Mouse (Mus musculus): ENCODE data around the gene Zkscan5. TPM values are rescaled to one million over a fixed set of nuclear protein-coding genes. Genes with fewer than 3 reads are reported as not detected.
A peak's percentile ranks its signal among the peaks of the same experiment; 100 is the strongest.

Zkscan5 gene
- 6.6 and 8.5 TPM in 2 replicates for total RNA-seq (2017)

GRCm38 (mm10) chr5:145203936-145204691 is at the start of gene Zkscan5:
Zkscan5 (plus strand) TSS chr5:145204562.
- ATAC-seq (ENCODE audit: extremely low read depth, insufficient number of reproducible peaks, low FRiP score, poor library complexity, severe bottlenecking) = peak; percentile 83

DNA sequence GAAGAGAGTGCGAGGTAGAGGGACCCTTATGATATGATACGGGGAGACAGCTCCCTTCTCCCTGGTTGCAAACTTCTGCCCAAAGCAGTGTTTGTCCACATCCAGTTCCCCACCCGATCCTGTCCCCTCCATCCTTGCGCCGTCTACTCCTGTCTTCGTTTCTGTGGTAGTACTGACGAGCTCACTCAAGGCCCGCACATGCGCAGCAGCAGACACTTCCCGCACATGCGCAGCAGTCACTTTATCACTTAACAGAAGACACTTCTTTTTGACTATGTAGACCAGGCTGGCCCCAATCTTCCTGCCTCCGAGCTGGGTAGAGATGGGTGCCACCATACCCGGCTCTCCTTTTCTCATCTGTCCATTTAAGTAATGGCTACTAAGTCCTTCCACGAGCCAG is 43.0 kb upstream of the Zkscan5 start:
- no peak for ATAC-seq (ENCODE audit: extremely low read depth, insufficient number of reproducible peaks, low FRiP score, poor library complexity, severe bottlenecking)

DNA sequence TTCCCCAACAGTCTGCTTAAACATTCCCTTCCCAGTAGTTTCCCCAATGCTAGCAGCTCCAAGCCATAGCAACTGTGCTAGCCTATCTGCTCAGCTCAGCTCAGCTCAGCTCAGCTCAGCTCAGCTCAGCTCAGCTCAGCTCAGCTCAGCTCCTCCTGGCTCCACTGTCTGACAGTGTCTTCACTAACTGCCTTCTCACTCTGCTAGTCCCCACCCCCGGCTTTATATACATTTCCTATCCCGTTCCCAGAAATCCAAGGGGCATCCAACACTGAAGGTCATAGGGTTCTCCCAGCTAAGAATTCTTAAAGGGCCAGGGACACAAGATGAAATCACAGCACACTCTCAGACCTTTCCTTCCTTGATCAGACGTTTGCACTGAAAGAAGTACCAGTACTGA is 39.7 kb upstream of the Zkscan5 start:
- no peak for ATAC-seq (ENCODE audit: extremely low read depth, insufficient number of reproducible peaks, low FRiP score, poor library complexity, severe bottlenecking)

DNA sequence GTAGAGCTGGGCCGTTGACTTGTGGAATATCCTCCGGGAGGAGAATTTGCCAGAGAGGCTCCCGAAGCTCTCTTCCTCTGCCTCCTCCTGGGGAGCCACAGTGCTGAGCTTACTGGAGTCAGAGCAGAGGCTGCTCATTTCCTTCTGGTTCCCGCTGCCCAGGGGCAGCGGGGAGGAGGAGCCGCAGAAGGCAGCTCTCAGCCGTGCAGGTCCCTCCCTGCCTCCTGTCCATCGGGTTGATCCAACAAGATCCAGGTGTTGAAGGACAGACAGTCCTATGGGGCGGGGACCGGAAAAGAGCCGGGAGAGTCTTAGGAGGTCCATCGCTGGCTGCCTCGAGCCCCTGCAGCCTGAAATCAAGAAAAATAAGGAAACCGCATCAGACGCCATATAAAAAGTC is 39.2 kb upstream of the Zkscan5 start:
- no peak for ATAC-seq (ENCODE audit: extremely low read depth, insufficient number of reproducible peaks, low FRiP score, poor library complexity, severe bottlenecking)

DNA sequence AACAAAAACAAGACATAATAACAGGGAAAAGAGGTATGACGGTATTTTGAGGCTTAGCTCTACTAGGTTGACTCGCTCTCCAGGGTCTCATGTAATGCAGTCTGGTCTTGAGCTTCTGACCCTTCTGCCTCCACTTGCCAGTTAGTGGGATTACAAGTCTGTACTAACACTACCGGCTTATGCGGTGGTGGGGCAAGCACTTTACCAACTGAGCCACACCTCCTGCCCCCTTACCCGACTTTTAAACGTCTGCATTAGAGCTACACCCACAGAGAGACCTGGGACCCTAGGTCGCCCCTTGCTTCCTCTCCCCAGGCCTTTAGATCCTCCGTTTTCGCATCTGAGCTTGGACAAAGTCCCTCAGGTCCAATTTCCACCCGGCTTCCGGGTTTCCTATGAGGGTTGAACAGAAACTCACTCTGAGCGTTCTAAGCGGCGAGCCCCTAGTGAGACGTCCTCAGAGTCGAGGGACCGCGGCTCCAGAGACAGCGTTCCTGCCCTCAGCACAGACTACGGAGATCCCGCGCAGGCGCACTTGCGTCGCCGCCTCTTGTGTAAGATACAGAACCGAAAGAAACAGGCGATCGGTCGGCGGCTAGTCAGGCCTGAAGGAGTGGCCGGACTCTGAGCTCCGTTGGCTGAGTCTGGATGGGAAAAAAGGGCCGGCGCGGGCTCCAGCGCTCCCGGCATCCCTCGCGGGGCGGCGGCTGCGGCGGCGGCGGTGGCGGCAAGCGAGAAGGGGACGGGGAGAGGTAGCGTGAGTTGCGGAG is 37.6 kb upstream of the Zkscan5 start, which contains the start of the genes Ptcd1 and Cpsf4:
TSS of gene Ptcd1 (minus strand) at position 573 of the 770 bp plus-strand sequence.
TSS of gene Cpsf4 (plus strand) at position 678 of the 770 bp plus-strand sequence.
- peak; percentile 94 for ATAC-seq (ENCODE audit: extremely low read depth, insufficient number of reproducible peaks, low FRiP score, poor library complexity, severe bottlenecking)

- no peak for ATAC-seq (ENCODE audit: extremely low read depth, insufficient number of reproducible peaks, low FRiP score, poor library complexity, severe bottlenecking)
Measured at GRCm38 (mm10) chr5:145167306-145167661, 37.1 kb upstream of the Zkscan5 start.

GRCm38 (mm10) chr5:145178461-145178980 is 25.8 kb upstream of the Zkscan5 start:
- no peak for ATAC-seq (ENCODE audit: extremely low read depth, insufficient number of reproducible peaks, low FRiP score, poor library complexity, severe bottlenecking)

DNA sequence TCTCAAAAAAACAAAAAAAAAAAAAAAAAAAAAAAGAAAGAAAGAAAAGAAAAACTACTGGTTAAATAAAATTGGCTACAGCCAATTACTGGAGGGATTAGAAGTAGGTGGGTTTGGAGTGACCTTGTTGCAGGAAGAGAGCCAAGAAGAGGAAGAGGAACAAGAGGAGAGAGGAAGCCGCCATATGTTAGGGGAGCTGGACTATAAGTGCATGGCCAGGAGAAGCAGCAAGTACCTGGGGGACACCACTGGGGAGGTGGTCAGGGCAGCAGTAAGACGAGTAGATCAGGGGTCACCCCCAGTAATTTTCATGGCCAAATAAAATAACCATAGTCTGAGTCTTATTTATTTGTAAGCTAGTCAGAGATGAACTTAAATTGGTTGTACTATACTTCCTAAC is 19.1 kb upstream of the Zkscan5 start:
- ATAC-seq (ENCODE audit: extremely low read depth, insufficient number of reproducible peaks, low FRiP score, poor library complexity, severe bottlenecking) = no peak

DNA sequence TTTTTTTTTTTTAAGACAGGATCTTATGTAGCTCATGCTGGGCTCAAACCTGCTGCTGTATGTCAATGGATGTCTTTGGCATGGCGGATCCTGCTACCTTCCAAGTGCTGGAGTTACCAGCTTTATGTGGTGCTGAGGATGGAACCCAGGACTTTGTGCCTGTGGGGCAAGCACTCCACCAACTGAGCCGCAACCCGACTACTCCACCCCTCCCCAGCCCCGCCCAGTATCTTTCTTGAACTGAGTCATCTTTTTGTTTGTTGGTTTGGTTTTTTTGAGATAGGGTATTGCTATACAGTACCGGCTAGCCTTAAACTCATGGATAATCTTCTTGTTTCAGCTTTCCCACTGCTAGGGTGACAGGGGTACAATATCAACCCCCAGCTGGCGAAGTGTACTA is 14.9 kb upstream of the Zkscan5 start:
- no peak for ATAC-seq (ENCODE audit: extremely low read depth, insufficient number of reproducible peaks, low FRiP score, poor library complexity, severe bottlenecking)

- ATAC-seq (ENCODE audit: extremely low read depth, insufficient number of reproducible peaks, low FRiP score, poor library complexity, severe bottlenecking) = no peak
Measured at GRCm38 (mm10) chr5:145190373-145190772, 14.0 kb upstream of the Zkscan5 start.

DNA sequence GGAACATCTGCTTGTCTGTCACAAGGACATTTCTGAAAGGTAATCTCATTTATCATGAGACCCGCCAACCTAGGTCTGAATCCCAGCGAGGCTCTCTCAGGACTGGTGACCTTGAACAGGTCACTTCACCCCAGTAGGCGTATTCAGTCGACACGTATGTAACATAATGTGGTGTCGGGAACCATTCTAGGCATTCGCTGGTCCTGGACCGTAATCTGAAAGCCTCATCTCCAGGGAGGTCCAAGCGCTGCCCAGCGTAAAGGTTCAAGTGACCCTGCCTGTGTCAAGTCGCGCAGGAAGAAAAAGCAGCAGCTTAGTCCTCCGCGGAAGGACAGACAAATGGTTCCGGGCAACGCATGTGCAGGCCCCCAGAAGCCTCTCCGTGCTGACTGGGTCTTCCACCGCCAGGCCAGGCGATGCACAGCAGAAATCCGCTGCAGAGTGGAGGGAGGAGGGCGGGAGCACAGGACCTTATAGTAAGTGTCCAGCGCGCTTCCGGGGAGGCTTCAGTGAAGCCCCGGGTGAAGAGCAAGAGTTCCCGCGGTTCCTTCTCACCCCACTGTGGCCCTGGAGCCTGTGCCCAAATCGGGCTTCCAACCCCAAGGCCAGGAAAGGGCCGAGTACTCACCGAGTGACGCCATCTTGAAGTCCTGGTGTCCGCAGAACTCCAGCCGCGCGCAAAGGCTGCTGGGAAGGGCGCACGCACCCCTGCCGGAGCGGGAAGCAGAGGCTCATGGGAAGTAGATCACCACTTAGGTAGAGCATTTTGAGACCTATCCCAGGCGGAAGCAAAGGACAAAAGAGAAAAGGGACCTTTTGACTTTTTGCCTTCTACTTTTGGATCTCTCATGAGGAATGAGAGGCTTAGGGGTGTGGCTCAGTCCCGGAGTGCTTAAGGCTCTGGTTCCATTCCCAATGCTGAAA is 13.2 kb upstream of the Zkscan5 start:
- peak; percentile 94 for ATAC-seq (ENCODE audit: extremely low read depth, insufficient number of reproducible peaks, low FRiP score, poor library complexity, severe bottlenecking)

DNA sequence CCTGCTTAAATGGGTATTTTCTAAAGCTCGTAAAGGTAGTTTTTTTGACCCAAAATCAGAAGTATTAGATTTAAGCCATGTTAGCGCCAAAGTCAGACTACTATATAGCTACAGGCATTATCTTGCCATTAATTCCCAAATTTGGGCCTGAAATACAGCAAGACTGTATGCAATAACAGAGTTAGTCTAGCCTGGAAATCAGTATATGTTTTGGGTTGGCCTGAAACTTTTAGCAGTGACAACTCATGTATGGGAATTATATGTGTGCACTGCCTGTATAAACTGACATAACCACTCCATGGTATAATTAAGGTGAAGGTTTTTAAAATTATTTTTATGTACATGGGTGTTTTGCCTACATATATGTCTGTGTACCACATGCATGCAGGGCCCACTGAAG is 12.4 kb upstream of the Zkscan5 start, which contains the start of gene Atp5j2:
TSS of gene Atp5j2 (minus strand) at position 101 of the 400 bp plus-strand sequence.
- ATAC-seq (ENCODE audit: extremely low read depth, insufficient number of reproducible peaks, low FRiP score, poor library complexity, severe bottlenecking) = no peak

DNA sequence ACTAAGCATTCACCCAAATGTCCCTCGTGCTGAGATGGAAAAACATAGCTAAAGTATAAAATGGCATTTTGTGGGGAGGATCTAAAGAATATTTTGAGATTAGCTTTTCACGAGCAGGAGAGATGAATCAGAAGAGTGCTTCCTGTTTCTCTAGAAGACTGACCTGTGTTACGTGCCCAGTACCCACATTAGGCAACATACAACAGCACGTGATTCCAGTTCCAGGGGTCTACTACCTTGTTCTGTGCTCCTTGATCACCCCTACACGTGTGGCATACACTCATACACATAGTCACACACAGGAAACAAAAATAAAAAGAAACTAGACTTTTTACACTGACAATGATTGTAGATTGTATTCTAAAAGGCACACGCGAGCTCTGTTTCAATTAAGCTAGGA is 4.0 kb upstream of the Zkscan5 start:
- ATAC-seq (ENCODE audit: extremely low read depth, insufficient number of reproducible peaks, low FRiP score, poor library complexity, severe bottlenecking) = no peak

GRCm38 (mm10) chr5:145201321-145201991 is 2.9 kb upstream of the Zkscan5 start, which contains the start of gene Zkscan14:
Zkscan14 (minus strand) TSS chr5:145201868.
- peak; percentile 74 for ATAC-seq (ENCODE audit: extremely low read depth, insufficient number of reproducible peaks, low FRiP score, poor library complexity, severe bottlenecking)

GRCm38 (mm10) chr5:145202446-145202845 is 1.9 kb upstream of the Zkscan5 start:
- no peak for ATAC-seq (ENCODE audit: extremely low read depth, insufficient number of reproducible peaks, low FRiP score, poor library complexity, severe bottlenecking)

GRCm38 (mm10) chr5:145205041-145205440 is 679 bp downstream of the Zkscan5 start:
- no peak for ATAC-seq (ENCODE audit: extremely low read depth, insufficient number of reproducible peaks, low FRiP score, poor library complexity, severe bottlenecking)

- no peak for ATAC-seq (ENCODE audit: extremely low read depth, insufficient number of reproducible peaks, low FRiP score, poor library complexity, severe bottlenecking)
Measured at GRCm38 (mm10) chr5:145207385-145207784, 3.0 kb downstream of the Zkscan5 start.

GRCm38 (mm10) chr5:145207954-145208353 is 3.6 kb downstream of the Zkscan5 start:
- no peak for ATAC-seq (ENCODE audit: extremely low read depth, insufficient number of reproducible peaks, low FRiP score, poor library complexity, severe bottlenecking)

Data from neutrophil, adult 5-6 weeks (primary cell).